Mouse (Mus musculus): ENCODE measurements around the gene Mrpl48. TPM values are rescaled to one million over a fixed set of nuclear protein-coding genes. Genes with fewer than 3 reads are reported as not detected.

The Mrpl48 gene
- polyA plus RNA-seq, 1 experiment from 2014 or later: 66.2 TPM

Other genes with a start within 250 kb of the Mrpl48 start
- gene C2cd3, start 236.1 kb downstream of the Mrpl48 start, polyA plus RNA-seq (2016; fragmentation: Nextera tagmentation; extraction: Ambion mirVana): 37.7 and 40.4 TPM in 2 replicates
- gene Ppme1, start 236.0 kb downstream of the Mrpl48 start, polyA plus RNA-seq (2016; fragmentation: Nextera tagmentation; extraction: Ambion mirVana): 53.8 and 60.6 TPM in 2 replicates
- gene Ucp3, start 135.3 kb downstream of the Mrpl48 start, polyA plus RNA-seq (2016; fragmentation: Nextera tagmentation; extraction: Ambion mirVana): not detected in 2 replicates
- 154 and 169 TPM in 2 replicates for gene Ucp2, start 115.0 kb downstream of the Mrpl48 start, polyA plus RNA-seq (2016; fragmentation: Nextera tagmentation; extraction: Ambion mirVana)
- gene Dnajb13, start 93.3 kb downstream of the Mrpl48 start, polyA plus RNA-seq (2016; fragmentation: Nextera tagmentation; extraction: Ambion mirVana): 0.26 and 0.35 TPM in 2 replicates
- 15.7 and 21.3 TPM in 2 replicates for gene Coa4, start 71.2 kb downstream of the Mrpl48 start, polyA plus RNA-seq (2016; fragmentation: Nextera tagmentation; extraction: Ambion mirVana)
- 107 and 117 TPM in 2 replicates for gene Rab6a, start 891 bp downstream of the Mrpl48 start, polyA plus RNA-seq (2016; fragmentation: Nextera tagmentation; extraction: Ambion mirVana)
- gene Plekhb1, start 54.1 kb upstream of the Mrpl48 start, polyA plus RNA-seq (2016; fragmentation: Nextera tagmentation; extraction: Ambion mirVana): 1.4 and 2.6 TPM in 2 replicates
- gene Fam168a, start 98.3 kb upstream of the Mrpl48 start, polyA plus RNA-seq (2016; fragmentation: Nextera tagmentation; extraction: Ambion mirVana): 42.7 and 54.1 TPM in 2 replicates

Measured in limb, embryonic 12.5 days (tissue).